15 mouse cellular contexts compared by ENCODE assay signal in the genomic region with DNA sequence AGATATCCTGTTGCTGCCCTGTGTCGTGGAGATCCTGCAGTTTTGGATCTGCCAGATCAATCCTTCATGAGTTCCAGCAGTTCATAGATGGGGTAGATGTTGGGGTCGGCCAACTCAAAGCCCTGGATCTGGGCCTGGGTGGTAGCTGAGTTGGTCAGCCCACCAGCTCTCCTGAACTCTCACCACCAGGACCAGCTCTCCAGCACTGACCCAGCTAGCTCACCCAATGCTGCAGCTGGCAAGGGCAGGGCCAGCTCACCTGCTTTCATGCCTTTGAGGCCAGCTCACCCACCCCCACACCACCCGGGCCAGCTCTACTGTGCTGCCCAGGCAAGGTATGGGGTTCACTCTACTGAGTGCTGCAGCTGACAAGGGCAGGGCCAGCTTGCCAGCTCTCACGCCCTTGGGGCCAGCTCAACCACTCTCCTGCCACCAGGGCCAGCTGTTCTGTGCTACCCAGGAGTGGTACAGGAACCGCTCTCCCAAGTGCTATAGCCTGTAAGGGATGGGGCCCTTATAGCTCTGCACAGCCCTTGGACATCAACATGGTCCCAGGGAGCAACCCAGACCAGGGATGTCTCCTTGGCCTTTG.
DNase-seq lines count a peak whose midpoint lies in the region; ATAC-seq and TF ChIP-seq lines count a peak whose summit lies in the region.
"Had no signal": no experiment of that assay in that cellular context is flagged by ENCODE, and none has a peak within 500 bp of the region (broad histone marks: within the 10 kb centered on the region; RNA-seq: fewer than 3 reads in every experiment).

No protein-coding gene starts in this region.

- no peaks in the 10 kb centered on the region for H3K36me3 ChIP-seq in intestine, embryonic 15.5 days
- no peaks in the 10 kb centered on the region for H3K36me3 ChIP-seq in intestine, postnatal 0 days (ENCODE audit: control insufficient read depth, insufficient read depth)
- no peaks in the 10 kb centered on the region for H3K36me3 ChIP-seq in macrophage (ENCODE audit: inconsistent target)
- H3K36me3 ChIP-seq: limb, embryonic 12.5 days; midbrain, embryonic 13.5 days had no signal

- H3K27ac ChIP-seq in intestine, embryonic 15.5 days, result no peak overlapping the region
- no peak overlapping the region for H3K27ac ChIP-seq in intestine, postnatal 0 days (ENCODE audit: low read depth, low read length)
- peak overlapping the region; percentile 35 for H3K27ac ChIP-seq in macrophage
- H3K27ac ChIP-seq: limb, embryonic 12.5 days; midbrain, embryonic 13.5 days had no signal

- no peaks in the 10 kb centered on the region for H3K27me3 ChIP-seq in intestine, embryonic 15.5 days (replicated peaks)
- no peaks in the 10 kb centered on the region for H3K27me3 ChIP-seq in intestine, postnatal 0 days (replicated peaks; ENCODE audit: control insufficient read depth, insufficient read depth, low read length)
- H3K27me3 ChIP-seq: limb, embryonic 12.5 days; midbrain, embryonic 13.5 days had no signal

- no peak for TF ChIP-seq CTCF in intestine, postnatal 0 days (IDR thresholded peaks at IDR 0.05; ENCODE audit: low read depth)

- no peaks in the 10 kb centered on the region for H3K79me2 ChIP-seq in macrophage (ENCODE audit: inconsistent target)

- no peak overlapping the region for H3K4me2 ChIP-seq in intestine, embryonic 15.5 days (replicated peaks)
- no peak overlapping the region for H3K4me2 ChIP-seq in intestine, postnatal 0 days (replicated peaks; ENCODE audit: low read depth)
- H3K4me2 ChIP-seq: limb, embryonic 12.5 days; midbrain, embryonic 13.5 days had no signal

- peak; percentile 6 for DNase-seq in ovary, postnatal 36 days (ENCODE audit: low spot score)
- no peak for DNase-seq in ovary, adult 18-20 months (ENCODE audit: low spot score)
- no peak for DNase-seq in adrenal gland, adult (ENCODE audit: inconsistent age in 2 of 2, low spot score in 1 of 2)
- DNase-seq in cerebellum, adult 8-10 months, result no peak
- DNase-seq: adrenal gland, postnatal 14 days; cerebellum, adult 9-11 months; embryo, embryonic 11 days; lung, adult 2 months; thymus, adult 18-20 months had no signal

- no peaks in the 10 kb centered on the region for H3K4me1 ChIP-seq in intestine, embryonic 15.5 days (replicated peaks)
- no peaks in the 10 kb centered on the region for H3K4me1 ChIP-seq in intestine, postnatal 0 days (replicated peaks; ENCODE audit: control insufficient read depth, insufficient read depth, low read length)
- H3K4me1 ChIP-seq: limb, embryonic 12.5 days had no signal

- ATAC-seq in intestine, embryonic 15.5 days, result peak; percentile 41; the same call in 1 of the 2 replicates
- ATAC-seq in intestine, postnatal 0 days, result no peak
- ATAC-seq: midbrain, embryonic 13.5 days had no signal

- 94% methylated on average over 5 of the region's 5 CpGs for WGBS in intestine, embryonic 15.5 days
- WGBS in intestine, postnatal 0 days, result 87% methylated on average over 5 of the region's 5 CpGs
- WGBS in macrophage (ENCODE audit: missing documents), result 98% methylated on average over 5 of the region's 5 CpGs

- no peak overlapping the region for H3K9ac ChIP-seq in intestine, embryonic 15.5 days
- H3K9ac ChIP-seq in intestine, postnatal 0 days (ENCODE audit: low read depth, low read length), result no peak overlapping the region
- H3K9ac ChIP-seq: limb, embryonic 12.5 days; midbrain, embryonic 13.5 days had no signal

- H3K4me3 ChIP-seq in intestine, embryonic 15.5 days (replicated peaks), result no peak overlapping the region
- no peak overlapping the region for H3K4me3 ChIP-seq in intestine, postnatal 0 days (ENCODE audit: low read depth, low read length)
- no peak overlapping the region for H3K4me3 ChIP-seq in macrophage (ENCODE audit: inconsistent target)
- H3K4me3 ChIP-seq: limb, embryonic 12.5 days; midbrain, embryonic 13.5 days; myocyte had no signal

- no peaks in the 10 kb centered on the region for H3K9me3 ChIP-seq in intestine, embryonic 15.5 days
- H3K9me3 ChIP-seq in intestine, postnatal 0 days (ENCODE audit: control insufficient read depth), result no peaks in the 10 kb centered on the region
- H3K9me3 ChIP-seq: midbrain, embryonic 13.5 days had no signal
